In the genomic region with DNA sequence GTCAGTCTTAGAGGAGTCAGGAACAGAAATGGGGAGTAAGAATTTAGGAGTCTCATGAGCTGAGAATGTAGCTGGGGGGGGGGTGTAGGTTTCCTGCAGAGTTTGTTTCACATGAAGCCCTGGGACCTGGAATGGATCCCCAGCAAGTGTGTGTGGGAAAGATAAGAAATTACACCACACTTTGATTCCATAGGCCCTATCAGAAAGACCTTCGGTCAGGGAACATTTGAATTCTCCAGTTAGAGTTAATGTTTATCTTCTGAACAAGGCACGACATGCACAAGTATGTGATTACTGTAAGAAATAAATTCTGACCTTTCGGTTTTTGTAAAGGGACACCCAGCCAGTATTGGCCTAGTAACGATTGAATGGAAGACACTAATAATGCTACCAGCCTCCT, we compare ENCODE assay signal across 21 mouse cellular contexts. TPM values are rescaled to one million over a fixed set of nuclear protein-coding genes. Genes with fewer than 3 reads are reported as not detected.
A peak's percentile ranks its signal among the peaks of the same experiment; 100 is the strongest.
DNase-seq lines count a peak whose midpoint lies in the region; ATAC-seq and TF ChIP-seq lines count a peak whose summit lies in the region.
"Had no signal": no experiment of that assay in that cellular context is flagged by ENCODE, and none has a peak within 500 bp of the region (broad histone marks: within the 10 kb centered on the region; RNA-seq: fewer than 3 reads in every experiment).

No protein-coding gene starts in this region.

- no peak for TF ChIP-seq POLR2A in liver, adult 2 months (IDR thresholded peaks at IDR 0.05; ENCODE audit: extremely low read depth, insufficient read depth, low read length)

- peak overlapping the region; percentile 76 for H3K27ac ChIP-seq in liver, adult 2 months (replicated peaks; ENCODE audit: insufficient read depth, low read depth, low read length)
- H3K27ac ChIP-seq in liver, embryonic 11.5 days (ENCODE audit: low read depth, low read length): no peak overlapping the region
- H3K27ac ChIP-seq in embryonic facial prominence, embryonic 15.5 days (replicated peaks): peak overlapping the region; percentile 60; the same call in 1 of the 2 replicates
- H3K27ac ChIP-seq in liver, embryonic 15.5 days (replicated peaks): peak overlapping the region; percentile 45
- peak overlapping the region; percentile 45; the same call in 1 of the 2 replicates for H3K27ac ChIP-seq in stomach, postnatal 0 days (replicated peaks)
- H3K27ac ChIP-seq: forebrain, embryonic 15.5 days; heart, embryonic 10.5 days; left cerebral cortex, adult 2 months; macrophage had no signal

- H3K4me1 ChIP-seq in liver, adult 2 months (ENCODE audit: control insufficient read depth, insufficient read depth, low read length): peaks cover 18% of the 10 kb centered on the region
- H3K4me1 ChIP-seq in liver, embryonic 11.5 days (replicated peaks; ENCODE audit: control insufficient read depth, insufficient read depth, low read length): no peaks in the 10 kb centered on the region
- H3K4me1 ChIP-seq in embryonic facial prominence, embryonic 15.5 days: peaks cover 9% of the 10 kb centered on the region; the same call in 1 of the 2 replicates
- H3K4me1 ChIP-seq in liver, embryonic 15.5 days (replicated peaks): peaks cover 9% of the 10 kb centered on the region
- no peaks in the 10 kb centered on the region for H3K4me1 ChIP-seq in stomach, postnatal 0 days (replicated peaks; ENCODE audit: control insufficient read depth, insufficient read depth)
- H3K4me1 ChIP-seq: forebrain, embryonic 15.5 days; heart, embryonic 10.5 days had no signal

- H3K4me3 ChIP-seq in liver, adult 2 months (ENCODE audit: insufficient read depth, low read depth, low read length): no peak overlapping the region
- no peak overlapping the region for H3K4me3 ChIP-seq in liver, embryonic 11.5 days (ENCODE audit: low read depth, low read length)
- no peak overlapping the region for H3K4me3 ChIP-seq in embryonic facial prominence, embryonic 15.5 days (replicated peaks)
- no peak overlapping the region for H3K4me3 ChIP-seq in liver, embryonic 15.5 days (replicated peaks)
- no peak overlapping the region for H3K4me3 ChIP-seq in stomach, postnatal 0 days (ENCODE audit: low read depth, low read length)
- H3K4me3 ChIP-seq: forebrain, embryonic 15.5 days; heart, embryonic 10.5 days; left cerebral cortex, adult 2 months had no signal

- H3K9me3 ChIP-seq in liver, embryonic 11.5 days (ENCODE audit: control insufficient read depth, low read length): no peaks in the 10 kb centered on the region
- H3K9me3 ChIP-seq in embryonic facial prominence, embryonic 15.5 days (replicated peaks): no peaks in the 10 kb centered on the region
- no peaks in the 10 kb centered on the region for H3K9me3 ChIP-seq in liver, embryonic 15.5 days (replicated peaks)
- no peaks in the 10 kb centered on the region for H3K9me3 ChIP-seq in stomach, postnatal 0 days (ENCODE audit: control insufficient read depth, low read length)
- H3K9me3 ChIP-seq: forebrain, embryonic 15.5 days; heart, embryonic 10.5 days had no signal

- no peak overlapping the region for H3K4me2 ChIP-seq in liver, embryonic 11.5 days
- H3K4me2 ChIP-seq in embryonic facial prominence, embryonic 15.5 days (replicated peaks): no peak overlapping the region
- no peak overlapping the region for H3K4me2 ChIP-seq in liver, embryonic 15.5 days
- no peak overlapping the region for H3K4me2 ChIP-seq in stomach, postnatal 0 days (replicated peaks; ENCODE audit: low read depth)
- H3K4me2 ChIP-seq: forebrain, embryonic 15.5 days had no signal

- H3K27me3 ChIP-seq in liver, adult 2 months (ENCODE audit: control insufficient read depth, insufficient read depth, low read length): no peaks in the 10 kb centered on the region
- H3K27me3 ChIP-seq in liver, embryonic 11.5 days (replicated peaks; ENCODE audit: control insufficient read depth, insufficient read depth, low read length): no peaks in the 10 kb centered on the region
- H3K27me3 ChIP-seq in embryonic facial prominence, embryonic 15.5 days: no peaks in the 10 kb centered on the region
- no peaks in the 10 kb centered on the region for H3K27me3 ChIP-seq in liver, embryonic 15.5 days
- H3K27me3 ChIP-seq in stomach, postnatal 0 days (ENCODE audit: control insufficient read depth, insufficient read depth, low read length): no peaks in the 10 kb centered on the region
- H3K27me3 ChIP-seq: forebrain, embryonic 15.5 days had no signal

- no peaks in the 10 kb centered on the region for H3K79me2 ChIP-seq in liver, adult 2 months (ENCODE audit: control insufficient read depth, insufficient read depth, low read length)

- no peak for TF ChIP-seq EP300 in stomach, postnatal 0 days (optimal IDR thresholded peaks at IDR 0.05)

- H3K9ac ChIP-seq in liver, adult 2 months (ENCODE audit: low read depth, low read length): 0 out of 2 replicates have a peak overlapping the region, but pooled peaks have one; percentile 30
- H3K9ac ChIP-seq in liver, embryonic 11.5 days (ENCODE audit: low read depth, low read length): no peak overlapping the region
- H3K9ac ChIP-seq in embryonic facial prominence, embryonic 15.5 days: no peak overlapping the region
- H3K9ac ChIP-seq in liver, embryonic 15.5 days: no peak overlapping the region
- no peak overlapping the region for H3K9ac ChIP-seq in stomach, postnatal 0 days (ENCODE audit: low read length)
- H3K9ac ChIP-seq: forebrain, embryonic 15.5 days had no signal

- no peak for TF ChIP-seq CTCF in liver, adult 2 months (IDR thresholded peaks at IDR 0.05; ENCODE audit: low read depth, low read length)
- no peak for TF ChIP-seq CTCF in stomach, postnatal 0 days (IDR thresholded peaks at IDR 0.05; ENCODE audit: low read depth)

- no peak; the same call in 1 of the 2 replicates for ATAC-seq in liver, embryonic 11.5 days (replicated peaks; ENCODE audit: low FRiP score)
- ATAC-seq in embryonic facial prominence, embryonic 15.5 days (ENCODE audit: insufficient number of reproducible peaks, low FRiP score, low TSS enrichment, low read depth): no peak
- ATAC-seq in liver, embryonic 15.5 days (ENCODE audit: insufficient read depth): peak; percentile 52
- ATAC-seq in stomach, postnatal 0 days (ENCODE audit: low FRiP score, low TSS enrichment): peak; percentile 66; the same call in 1 of the 2 replicates
- ATAC-seq: forebrain, embryonic 15.5 days had no signal

- H3K36me3 ChIP-seq in liver, adult 2 months (ENCODE audit: control insufficient read depth, insufficient read depth, low read length): no peaks in the 10 kb centered on the region
- H3K36me3 ChIP-seq in liver, embryonic 11.5 days (ENCODE audit: control insufficient read depth, insufficient read depth, low read length): no peaks in the 10 kb centered on the region
- H3K36me3 ChIP-seq in embryonic facial prominence, embryonic 15.5 days: no peaks in the 10 kb centered on the region
- no peaks in the 10 kb centered on the region for H3K36me3 ChIP-seq in liver, embryonic 15.5 days (replicated peaks)
- no peaks in the 10 kb centered on the region for H3K36me3 ChIP-seq in stomach, postnatal 0 days (ENCODE audit: control insufficient read depth, insufficient read depth, low read length)
- H3K36me3 ChIP-seq: forebrain, embryonic 15.5 days; heart, embryonic 10.5 days had no signal

- WGBS in liver, adult 2 months: 19% methylated on average over 4 of the region's 4 CpGs
- WGBS in liver, embryonic 11.5 days: 40% methylated on average over 4 of the region's 4 CpGs
- WGBS in embryonic facial prominence, embryonic 15.5 days: 42% methylated on average over 4 of the region's 4 CpGs
- WGBS in liver, embryonic 15.5 days (ENCODE audit: insufficient replicate concordance): 10% methylated on average over 4 of the region's 4 CpGs
- WGBS in stomach, postnatal 0 days: 36% methylated on average over 4 of the region's 4 CpGs

- DNase-seq in liver, adult 2 months (ENCODE audit: extremely low read depth, low read depth, low spot score): peak; percentile 96
- DNase-seq in liver, embryonic 11.5 days (ENCODE audit: low spot score): no peak
- peak; percentile 39 for DNase-seq in stomach, postnatal 0 days (ENCODE audit: low spot score)
- no peak for DNase-seq in right cerebral cortex, postnatal 36 days (ENCODE audit: low spot score in 2 of 2)
- no peak for DNase-seq in thymus, adult 18-20 months
- DNase-seq in urinary bladder, postnatal 14 days (ENCODE audit: low spot score): no peak
- DNase-seq: cerebellum, adult 11-12 months; gastrocnemius, postnatal 14 days; heart, postnatal 4 days; kidney, adult 2 months; lung, adult 2 months; thymus, adult 2 months had no signal

RNA-seq across cellular contexts. Expression of a gene that starts 37.6 kb away (rescaled TPM):
- 468 and 651 TPM in 2 replicates for total RNA-seq in liver, adult 2 months (2014; rRNA removed)
- polyA plus RNA-seq in liver, adult 2 months (2012; rRNA removed): 229 and 364 TPM in 2 replicates
- polyA plus RNA-seq in liver, embryonic 11.5 days (2014; fragmentation: Nextera tagmentation; extraction: Ambion mirVana): not detected in 2 replicates
- polyA plus RNA-seq in embryonic facial prominence, embryonic 15.5 days (2015; fragmentation: Nextera tagmentation; extraction: Ambion mirVana): 0.38 and 1.1 TPM in 2 replicates
- polyA plus RNA-seq in liver, embryonic 15.5 days (2015; fragmentation: Nextera tagmentation; extraction: Ambion mirVana): 0.09 and 0.13 TPM in 2 replicates
- 5.0 and 5.7 TPM in 2 replicates for polyA plus RNA-seq in stomach, postnatal 0 days (2015; fragmentation: Nextera tagmentation; extraction: Ambion mirVana)
- total RNA-seq: common myeloid progenitor, adult 5-6 weeks; gastrocnemius, postnatal 14 days; heart, postnatal 4 days; left cerebral cortex, adult 2 months had no signal
- polyA plus RNA-seq: adrenal gland, adult 2 months; forebrain, embryonic 15.5 days; heart, embryonic 10.5 days; kidney, adult 2 months; macrophage; midbrain, embryonic 14.5 days had no signal

RNA-seq across cellular contexts. Expression of a gene that starts 45.1 kb away (rescaled TPM):
- total RNA-seq in liver, adult 2 months (2014; rRNA removed): 3.5 and 5.5 TPM in 2 replicates
- polyA plus RNA-seq in liver, adult 2 months (2012; rRNA removed): 1.3 and 1.5 TPM in 2 replicates
- 106 and 112 TPM in 2 replicates for polyA plus RNA-seq in liver, embryonic 11.5 days (2014; fragmentation: Nextera tagmentation; extraction: Ambion mirVana)
- polyA plus RNA-seq in embryonic facial prominence, embryonic 15.5 days (2015; fragmentation: Nextera tagmentation; extraction: Ambion mirVana): 65.6 and 68.6 TPM in 2 replicates
- 66.9 and 69.3 TPM in 2 replicates for polyA plus RNA-seq in liver, embryonic 15.5 days (2015; fragmentation: Nextera tagmentation; extraction: Ambion mirVana)
- polyA plus RNA-seq in stomach, postnatal 0 days (2015; fragmentation: Nextera tagmentation; extraction: Ambion mirVana): 27.3 and 27.4 TPM in 2 replicates

Comparison
In these comparisons a context has a peak if more than half of its experiments do, and no peak if none do; other contexts are left out.
1. DNase-seq: peak in liver, adult 2 months (single experiment) and stomach, postnatal 0 days (single experiment); none in liver, embryonic 11.5 days (single experiment), right cerebral cortex, postnatal 36 days (0 of 2), thymus, adult 18-20 months (0 of 2) and urinary bladder, postnatal 14 days (single experiment).
2. ATAC-seq: peak in liver, embryonic 15.5 days (single experiment) and stomach, postnatal 0 days (single experiment); none in liver, embryonic 11.5 days (single experiment) and embryonic facial prominence, embryonic 15.5 days (single experiment).
3. RNA of a gene that starts 37.6 kb away (polyA plus RNA-seq): 229 to 364 TPM in liver, adult 2 months; 5.0 to 5.7 TPM in stomach, postnatal 0 days, 0.38 to 1.1 TPM in embryonic facial prominence, embryonic 15.5 days, 0.09 to 0.13 TPM in liver, embryonic 15.5 days and not detected in liver, embryonic 11.5 days; every median in the first group is over 10 times any median in the second.
4. RNA of a gene that starts 45.1 kb away (polyA plus RNA-seq): 106 to 112 TPM in liver, embryonic 11.5 days, 66.9 to 69.3 TPM in liver, embryonic 15.5 days, 65.6 to 68.6 TPM in embryonic facial prominence, embryonic 15.5 days and 27.3 to 27.4 TPM in stomach, postnatal 0 days; 1.3 to 1.5 TPM in liver, adult 2 months; every median in the first group is over 10 times any median in the second.